Mouse (Mus musculus): Measurements from ENCODE around the gene Ticam1. TPM values are rescaled to one million over a fixed set of nuclear protein-coding genes. Genes with fewer than 3 reads are reported as not detected.
A peak's percentile ranks its signal among the peaks of the same experiment; 100 is the strongest.

Ticam1 gene
- polyA plus RNA-seq, 1 experiment from 2014 or later, result 2.5 TPM

DNA sequence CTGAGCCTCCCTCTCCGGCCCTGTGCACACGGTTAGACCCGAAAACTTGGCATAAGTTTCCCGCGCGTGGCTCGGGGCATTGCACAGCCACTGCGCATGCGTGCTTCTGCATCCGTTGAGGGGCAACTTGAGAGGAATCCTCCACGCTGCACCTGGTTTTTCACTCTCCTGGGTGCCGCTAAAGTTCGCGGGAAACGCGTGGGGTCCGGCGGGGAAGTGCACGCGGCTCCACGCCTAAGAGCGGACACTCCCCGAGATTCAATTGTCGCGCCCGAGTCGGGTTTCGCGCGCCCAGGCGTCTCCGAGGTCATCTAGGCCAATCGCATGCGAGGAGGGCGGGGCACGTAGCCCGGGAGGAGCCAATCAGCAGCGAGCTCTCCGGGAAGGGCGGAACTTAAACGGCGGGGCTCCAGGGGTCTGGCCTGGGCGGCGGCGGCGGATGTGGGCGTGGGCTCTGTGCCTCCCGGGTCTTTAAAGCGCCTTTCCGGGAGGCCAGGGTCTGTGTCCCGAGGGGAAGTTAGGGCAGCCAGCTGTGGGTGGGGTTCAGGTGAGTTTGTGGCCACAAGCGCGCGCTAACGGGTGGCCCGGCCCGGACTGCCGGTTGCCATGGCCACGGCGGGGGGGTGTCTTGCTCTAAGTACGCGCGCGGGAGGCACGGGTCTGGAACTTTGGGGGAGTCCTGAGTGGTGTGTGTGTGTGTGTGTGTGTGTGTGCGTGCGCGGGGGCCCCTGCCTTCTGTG lies 27.4 kb upstream of the Ticam1 start:
- peaks cover 4% of the 10 kb centered on the region; the same call in 1 of the 2 replicates for H3K36me3 ChIP-seq (ENCODE audit: control insufficient read depth, insufficient read depth, low read length)
- peak overlapping the region; percentile 88 for H3K4me3 ChIP-seq (ENCODE audit: low read depth, low read length)
- H3K9ac ChIP-seq (ENCODE audit: low read length), result peak overlapping the region; percentile 92
- peaks cover 25% of the 10 kb centered on the region for H3K4me1 ChIP-seq (replicated peaks; ENCODE audit: control insufficient read depth, insufficient read depth, low read length)
- DNase-seq (ENCODE audit: low spot score) (peak; percentile 98), ATAC-seq (replicated peaks; ENCODE audit: low FRiP score) (peak; percentile 91)
- H3K9me3 ChIP-seq (ENCODE audit: control insufficient read depth, low read length), result no peaks in the 10 kb centered on the region
- under 1% methylated on average over 67 of the region's 68 CpGs for WGBS
- no peaks in the 10 kb centered on the region for H3K27me3 ChIP-seq (ENCODE audit: control insufficient read depth, insufficient read depth, low read length)
- H3K27ac ChIP-seq (ENCODE audit: low read depth, low read length), result peak overlapping the region; percentile 94
- peak overlapping the region; percentile 97 for H3K4me2 ChIP-seq (ENCODE audit: low read depth, low read length, severe bottlenecking)

- Histone ChIP-seq H3K9me3 (ENCODE audit: control insufficient read depth, low read length) (no peaks in the 10 kb centered on the region), H3K9ac (ENCODE audit: low read length) (peak within 1 kb of the TSS; percentile 92), H3K27me3 (ENCODE audit: control insufficient read depth, insufficient read depth, low read length) (no peaks in the 10 kb centered on the region), H3K4me3 (ENCODE audit: low read depth, low read length) (peak within 1 kb of the TSS; percentile 88), H3K36me3 (ENCODE audit: control insufficient read depth, insufficient read depth, low read length) (peaks cover 4% of the 10 kb centered on the region; the same call in 1 of the 2 replicates), H3K27ac (ENCODE audit: low read depth, low read length) (peak within 1 kb of the TSS; percentile 94), H3K4me2 (ENCODE audit: low read depth, low read length, severe bottlenecking) (peak within 1 kb of the TSS; percentile 97), H3K4me1 (replicated peaks; ENCODE audit: control insufficient read depth, insufficient read depth, low read length) (peaks cover 25% of the 10 kb centered on the region)
- DNase-seq (ENCODE audit: low spot score), result peak; percentile 93
- peak; percentile 84 for ATAC-seq (replicated peaks; ENCODE audit: low FRiP score)
- under 1% methylated on average over 43 of the region's 43 CpGs for WGBS
Observed at GRCm38 (mm10) chr17:56303160-56303846, 26.7 kb upstream of the Ticam1 start, which contains the start of gene Uhrf1. Gene Uhrf1 (plus strand): TSS chr17:56303321.

GRCm38 (mm10) chr17:56302363-56302996 lies 25.9 kb upstream of the Ticam1 start:
- Histone ChIP-seq H3K27me3 (ENCODE audit: control insufficient read depth, insufficient read depth, low read length) (no peaks in the 10 kb centered on the region), H3K36me3 (ENCODE audit: control insufficient read depth, insufficient read depth, low read length) (peaks cover 4% of the 10 kb centered on the region; the same call in 1 of the 2 replicates), H3K9ac (ENCODE audit: low read length) (peak overlapping the region; percentile 45), H3K4me2 (ENCODE audit: low read depth, low read length, severe bottlenecking) (peak overlapping the region; percentile 97), H3K27ac (ENCODE audit: low read depth, low read length) (peak overlapping the region; percentile 94), H3K9me3 (ENCODE audit: control insufficient read depth, low read length) (no peaks in the 10 kb centered on the region), H3K4me1 (replicated peaks; ENCODE audit: control insufficient read depth, insufficient read depth, low read length) (peaks cover 22% of the 10 kb centered on the region), H3K4me3 (ENCODE audit: low read depth, low read length) (peak overlapping the region; percentile 88)
- WGBS, result 24% methylated on average over 13 of the region's 13 CpGs
- peak; percentile 80 for DNase-seq (ENCODE audit: low spot score)
- ATAC-seq (replicated peaks; ENCODE audit: low FRiP score), result peak; percentile 38

GRCm38 (mm10) chr17:56300186-56300585 lies 23.6 kb upstream of the Ticam1 start, which contains the start of gene Arrdc5:
Gene Arrdc5 (minus strand): TSS chr17:56300286.
- no peak for DNase-seq (ENCODE audit: low spot score)

DNA sequence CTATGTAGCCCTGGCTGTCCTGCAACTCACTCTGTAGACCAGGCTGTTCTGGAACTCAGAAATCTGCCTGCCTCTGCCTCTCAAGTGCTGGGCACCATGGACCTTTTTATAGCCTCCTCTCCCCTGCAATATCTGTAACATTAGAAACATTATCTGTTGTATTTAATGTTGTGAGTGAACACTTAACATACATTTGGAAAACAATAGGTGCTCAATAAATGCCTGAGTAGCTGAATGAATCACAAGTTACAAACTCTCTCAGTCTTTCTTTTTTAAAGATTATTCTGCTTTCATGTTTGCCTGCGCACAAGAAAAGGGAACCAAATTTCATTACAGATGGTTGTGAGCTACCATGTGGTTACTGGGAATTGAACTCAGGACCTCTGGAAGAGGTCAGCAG lies 21.7 kb upstream of the Ticam1 start:
- H3K4me2 ChIP-seq (ENCODE audit: low read depth, low read length, severe bottlenecking), result no peak overlapping the region
- no peak for ATAC-seq (replicated peaks; ENCODE audit: low FRiP score)
- no peaks in the 10 kb centered on the region for H3K9me3 ChIP-seq (ENCODE audit: control insufficient read depth, low read length)
- 96% methylated on average over 1 of the region's 1 CpGs for WGBS
- H3K4me1 ChIP-seq (replicated peaks; ENCODE audit: control insufficient read depth, insufficient read depth, low read length), result peaks cover 8% of the 10 kb centered on the region; the same call in 1 of the 2 replicates
- H3K36me3 ChIP-seq (ENCODE audit: control insufficient read depth, insufficient read depth, low read length), result no peaks in the 10 kb centered on the region
- no peak overlapping the region for H3K9ac ChIP-seq (ENCODE audit: low read length)
- no peak for DNase-seq (ENCODE audit: low spot score)
- H3K27me3 ChIP-seq (ENCODE audit: control insufficient read depth, insufficient read depth, low read length), result no peaks in the 10 kb centered on the region
- H3K27ac ChIP-seq (ENCODE audit: low read depth, low read length), result no peak overlapping the region
- no peak overlapping the region for H3K4me3 ChIP-seq (ENCODE audit: low read depth, low read length)

More at GRCm38 (mm10) chr17:56300186-56300585, 23.6 kb upstream of the Ticam1 start, which contains the start of gene Arrdc5:
- Histone ChIP-seq H3K4me1 (replicated peaks; ENCODE audit: control insufficient read depth, insufficient read depth, low read length) (peaks cover 11% of the 10 kb centered on the region), H3K27me3 (ENCODE audit: control insufficient read depth, insufficient read depth, low read length) (no peaks in the 10 kb centered on the region), H3K36me3 (ENCODE audit: control insufficient read depth, insufficient read depth, low read length) (no peaks in the 10 kb centered on the region), H3K27ac (ENCODE audit: low read depth, low read length) (no peak within 1 kb of the TSS), H3K9me3 (ENCODE audit: control insufficient read depth, low read length) (no peaks in the 10 kb centered on the region), H3K9ac (ENCODE audit: low read length) (no peak within 1 kb of the TSS), H3K4me2 (ENCODE audit: low read depth, low read length, severe bottlenecking) (no peak within 1 kb of the TSS), H3K4me3 (ENCODE audit: low read depth, low read length) (no peak within 1 kb of the TSS)
- no peak for ATAC-seq (replicated peaks; ENCODE audit: low FRiP score)
- 95% methylated on average over 9 of the region's 9 CpGs for WGBS

- Histone ChIP-seq H3K4me3 (ENCODE audit: low read depth, low read length) (no peak overlapping the region), H3K27me3 (ENCODE audit: control insufficient read depth, insufficient read depth, low read length) (no peaks in the 10 kb centered on the region), H3K9me3 (ENCODE audit: control insufficient read depth, low read length) (no peaks in the 10 kb centered on the region), H3K4me2 (ENCODE audit: low read depth, low read length, severe bottlenecking) (no peak overlapping the region), H3K9ac (ENCODE audit: low read length) (no peak overlapping the region), H3K36me3 (ENCODE audit: control insufficient read depth, insufficient read depth, low read length) (no peaks in the 10 kb centered on the region), H3K27ac (ENCODE audit: low read depth, low read length) (no peak overlapping the region), H3K4me1 (replicated peaks; ENCODE audit: control insufficient read depth, insufficient read depth, low read length) (peaks cover 4% of the 10 kb centered on the region; the same call in 1 of the 2 replicates)
- DNase-seq (ENCODE audit: low spot score) (no peak), ATAC-seq (replicated peaks; ENCODE audit: low FRiP score) (no peak)
- WGBS, result 78% methylated on average over 1 of the region's 1 CpGs
Observed at GRCm38 (mm10) chr17:56296201-56296600, 19.6 kb upstream of the Ticam1 start.

- no peak for ATAC-seq (replicated peaks; ENCODE audit: low FRiP score)
- WGBS, result 90% methylated on average over 19 of the region's 19 CpGs
Observed at GRCm38 (mm10) chr17:56294241-56294640, 17.7 kb upstream of the Ticam1 start.

DNA sequence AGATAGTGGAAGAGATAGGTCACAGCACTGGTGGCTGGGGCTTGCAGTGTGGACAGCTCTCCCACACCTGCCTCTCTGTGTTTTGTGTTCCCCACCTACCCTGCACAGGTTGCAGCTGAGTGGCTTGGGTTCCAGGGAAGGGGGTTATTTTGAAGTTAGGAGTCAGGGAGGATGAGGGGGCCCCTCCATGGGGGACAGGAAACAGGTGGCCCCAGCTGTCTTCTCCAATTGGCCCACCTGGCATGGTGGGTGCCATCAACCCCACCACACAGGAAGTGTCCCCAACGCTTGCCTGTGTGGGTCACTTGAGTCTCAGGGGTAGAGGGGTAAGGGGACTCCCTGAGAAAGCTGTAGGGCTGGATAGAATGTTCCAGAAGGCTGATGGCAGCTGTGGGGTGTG lies 16.7 kb upstream of the Ticam1 start:
- Histone ChIP-seq H3K4me1 (replicated peaks; ENCODE audit: control insufficient read depth, insufficient read depth, low read length) (peaks cover 20% of the 10 kb centered on the region), H3K4me3 (ENCODE audit: low read depth, low read length) (no peak overlapping the region), H3K9me3 (ENCODE audit: control insufficient read depth, low read length) (no peaks in the 10 kb centered on the region), H3K27ac (ENCODE audit: low read depth, low read length) (no peak overlapping the region), H3K4me2 (ENCODE audit: low read depth, low read length, severe bottlenecking) (no peak overlapping the region), H3K36me3 (ENCODE audit: control insufficient read depth, insufficient read depth, low read length) (no peaks in the 10 kb centered on the region), H3K27me3 (ENCODE audit: control insufficient read depth, insufficient read depth, low read length) (no peaks in the 10 kb centered on the region), H3K9ac (ENCODE audit: low read length) (no peak overlapping the region)
- 68% methylated on average over 1 of the region's 1 CpGs for WGBS
- DNase-seq (ENCODE audit: low spot score), result no peak
- ATAC-seq (replicated peaks; ENCODE audit: low FRiP score), result no peak

More at GRCm38 (mm10) chr17:56294241-56294640, 17.7 kb upstream of the Ticam1 start:
- no peaks in the 10 kb centered on the region for H3K9me3 ChIP-seq (ENCODE audit: control insufficient read depth, low read length)
- no peak overlapping the region for H3K27ac ChIP-seq (ENCODE audit: low read depth, low read length)
- DNase-seq (ENCODE audit: low spot score), result no peak
- no peak overlapping the region for H3K4me3 ChIP-seq (ENCODE audit: low read depth, low read length)
- no peak overlapping the region for H3K4me2 ChIP-seq (ENCODE audit: low read depth, low read length, severe bottlenecking)
- peaks cover 18% of the 10 kb centered on the region for H3K4me1 ChIP-seq (replicated peaks; ENCODE audit: control insufficient read depth, insufficient read depth, low read length)
- H3K36me3 ChIP-seq (ENCODE audit: control insufficient read depth, insufficient read depth, low read length), result no peaks in the 10 kb centered on the region
- no peak overlapping the region for H3K9ac ChIP-seq (ENCODE audit: low read length)
- no peaks in the 10 kb centered on the region for H3K27me3 ChIP-seq (ENCODE audit: control insufficient read depth, insufficient read depth, low read length)
